Mouse (Mus musculus) frontal cortex, postnatal 14 days (tissue): ENCODE data around the gene Pnpla1.
"Not testable (repeated sequence)": the region's sequence is repeated elsewhere in the genome, so short reads cannot be mapped to it uniquely, and the experiment has no call there.

Experiments
- DNase-seq, 2 experiments: peaks; one replicate each; pipeline ENCODE4 v3.0.0; 2022; ENCODE audit warnings: low spot score in 2 of 2

The Pnpla1 gene

GRCm38 (mm10) chr17:28858205-28858604 lies at the start of gene Pnpla1:
Pnpla1 (plus strand) TSS chr17:28858411.
- DNase-seq: no peak

GRCm38 (mm10) chr17:28808714-28809113 lies 49.5 kb upstream of the Pnpla1 start:
- no peak for DNase-seq

- DNase-seq: no peak
Observed at GRCm38 (mm10) chr17:28809175-28809831, 48.9 kb upstream of the Pnpla1 start.

- no peak for DNase-seq
Observed at GRCm38 (mm10) chr17:28812345-28812744, 45.9 kb upstream of the Pnpla1 start.

GRCm38 (mm10) chr17:28814529-28815097 lies 43.6 kb upstream of the Pnpla1 start:
- DNase-seq: no peak

GRCm38 (mm10) chr17:28815384-28816004 lies 42.7 kb upstream of the Pnpla1 start:
- DNase-seq: no peak

GRCm38 (mm10) chr17:28816326-28816725 lies 41.9 kb upstream of the Pnpla1 start:
- DNase-seq: not testable (repeated sequence)

- DNase-seq: no peak
Observed at GRCm38 (mm10) chr17:28816875-28817811, 41.1 kb upstream of the Pnpla1 start.

- no peak for DNase-seq
Observed at GRCm38 (mm10) chr17:28820189-28820588, 38.0 kb upstream of the Pnpla1 start.

GRCm38 (mm10) chr17:28823004-28823745 lies 35.0 kb upstream of the Pnpla1 start:
- no peak for DNase-seq

GRCm38 (mm10) chr17:28823749-28824148 lies 34.5 kb upstream of the Pnpla1 start:
- no peak for DNase-seq

- no peak for DNase-seq
Observed at GRCm38 (mm10) chr17:28824896-28825295, 33.3 kb upstream of the Pnpla1 start.

GRCm38 (mm10) chr17:28825359-28826041 lies 32.7 kb upstream of the Pnpla1 start:
- no peak for DNase-seq

GRCm38 (mm10) chr17:28827665-28828231 lies 30.5 kb upstream of the Pnpla1 start:
- DNase-seq: no peak

- DNase-seq: no peak
Observed at GRCm38 (mm10) chr17:28829120-28829519, 29.1 kb upstream of the Pnpla1 start.

- no peak for DNase-seq
Observed at GRCm38 (mm10) chr17:28831065-28831464, 27.1 kb upstream of the Pnpla1 start.

- DNase-seq: no peak
Observed at GRCm38 (mm10) chr17:28832040-28832439, 26.2 kb upstream of the Pnpla1 start.

GRCm38 (mm10) chr17:28832875-28833274 lies 25.3 kb upstream of the Pnpla1 start:
- no peak for DNase-seq

- DNase-seq: no peak
Observed at GRCm38 (mm10) chr17:28834676-28835075, 23.5 kb upstream of the Pnpla1 start.

GRCm38 (mm10) chr17:28837840-28838239 lies 20.4 kb upstream of the Pnpla1 start:
- DNase-seq: no peak
